Comparison of ENCODE assay signal across 8 mouse cellular contexts in genomic region chr5:105654237-105655063, GRCm38 (mm10). TPM values are rescaled to one million over a fixed set of nuclear protein-coding genes. Genes with fewer than 3 reads are reported as not detected.
A peak's percentile ranks its signal among the peaks of the same experiment; 100 is the strongest.
DNase-seq lines count a peak whose midpoint lies in the region; ATAC-seq lines count a peak whose summit lies in the region.

No protein-coding gene starts in this region.

- peak; percentile 36 for ATAC-seq in inflammation-experienced regulatory T-cells, adult 6 months
- ATAC-seq in megakaryocyte-erythroid progenitor cell, adult 5-6 weeks (replicated peaks; ENCODE audit: low FRiP score, low TSS enrichment, poor library complexity, severe bottlenecking) = peak; percentile 80

- intact Hi-C loops in gastrocnemius, postnatal 14 days (cut with DNase I; ENCODE audit: low total_unique reads) = loop anchor here (2.0 to 5.0 kb wide), 2 partner anchors 136 to 247 kb away; partner anchors contain the start of gene Lrrc8c
- intact Hi-C loops in left cerebral cortex, postnatal 10 days (cut with DNase I) = loop anchor here (2.0 kb wide), 2 partner anchors 136 to 250 kb away; partner anchors contain the start of gene Lrrc8c

- DNase-seq in adrenal gland, adult (ENCODE audit: inconsistent age in 2 of 2, low spot score in 1 of 2) = peak; percentile 78 to 95
- peak; percentile 88 for DNase-seq in embryo, embryonic 10 days (ENCODE audit: low spot score)
- DNase-seq in gastrocnemius, postnatal 14 days = peak; percentile 79
- peak; percentile 75 to 84 for DNase-seq in left cerebral cortex, postnatal 10 days (ENCODE audit: extremely low spot score in 1 of 2, low spot score in 2 of 2)
- peak; percentile 85 for DNase-seq in right cerebral cortex, postnatal 14 days
- DNase-seq in urinary bladder, postnatal 36 days (ENCODE audit: low spot score in 2 of 2) = peak; percentile 62 to 81

RNA-seq across cellular contexts. Expression of gene Lrrc8d, which starts 45.3 kb away (rescaled TPM):
- total RNA-seq in gastrocnemius, postnatal 14 days (2021) = 1 to 10 TPM; 8.0 to 8.5 TPM
- polyA plus RNA-seq in inflammation-experienced regulatory T-cells, adult 6 months (2017; shearing (Covaris generic)) = 10 to 100 TPM; 11.8 to 28.4 (median 26.5) TPM
- total RNA-seq in left cerebral cortex, postnatal 10 days (2021) = 10 to 100 TPM; 48.9 to 54.0 TPM
- total RNA-seq in megakaryocyte-erythroid progenitor cell, adult 5-6 weeks (2014; fragmentation: Nextera tagmentation) = 26.5 and 30.9 TPM in 2 replicates
- 8.1 and 11.3 TPM in 2 replicates for total RNA-seq in megakaryocyte-erythroid progenitor cell, adult 5-6 weeks (2017)

Comparison
In these comparisons a context has a peak if more than half of its experiments do, and no peak if none do; other contexts are left out.
1. Peak in every context shown above with its lines: DNase-seq and ATAC-seq.